Mouse (Mus musculus): Measurements from ENCODE around the gene Ddx1. TPM values are rescaled to one million over a fixed set of nuclear protein-coding genes. Genes with fewer than 3 reads are reported as not detected.
A peak's percentile ranks its signal among the peaks of the same experiment; 100 is the strongest.

Ddx1 gene
- total RNA-seq (2017): 212 and 221 TPM in 2 replicates

GRCm38 (mm10) chr12:13248691-13249572, at the start of gene Ddx1:
Ddx1 (minus strand) TSS chr12:13249213.
- ATAC-seq (replicated peaks; ENCODE audit: low read depth, poor library complexity, severe bottlenecking): peak; percentile 96

- ATAC-seq (replicated peaks; ENCODE audit: low read depth, poor library complexity, severe bottlenecking): no peak
These were observed 44.4 kb upstream of the Ddx1 start for GRCm38 (mm10) chr12:13293421-13293881.

- ATAC-seq (replicated peaks; ENCODE audit: low read depth, poor library complexity, severe bottlenecking): no peak
These were observed 42.4 kb upstream of the Ddx1 start for GRCm38 (mm10) chr12:13291453-13291852.

GRCm38 (mm10) chr12:13269570-13270390, 20.8 kb upstream of the Ddx1 start:
- no peak for ATAC-seq (replicated peaks; ENCODE audit: low read depth, poor library complexity, severe bottlenecking)

- peak; percentile 98 for ATAC-seq (replicated peaks; ENCODE audit: low read depth, poor library complexity, severe bottlenecking)
These were observed 19.9 kb upstream of the Ddx1 start, which contains the start of gene Nbas for GRCm38 (mm10) chr12:13268826-13269449. Nbas (plus strand) TSS chr12:13269133.

GRCm38 (mm10) chr12:13268412-13268811, 19.4 kb upstream of the Ddx1 start:
- no peak for ATAC-seq (replicated peaks; ENCODE audit: low read depth, poor library complexity, severe bottlenecking)

- ATAC-seq (replicated peaks; ENCODE audit: low read depth, poor library complexity, severe bottlenecking): no peak
These were observed 6.7 kb upstream of the Ddx1 start for GRCm38 (mm10) chr12:13255701-13256100.

GRCm38 (mm10) chr12:13255068-13255467, 6.1 kb upstream of the Ddx1 start:
- ATAC-seq (replicated peaks; ENCODE audit: low read depth, poor library complexity, severe bottlenecking): no peak

- no peak for ATAC-seq (replicated peaks; ENCODE audit: low read depth, poor library complexity, severe bottlenecking)
These were observed 533 bp upstream of the Ddx1 start for GRCm38 (mm10) chr12:13249573-13249919.

GRCm38 (mm10) chr12:13242453-13242852, 6.6 kb downstream of the Ddx1 start:
- no peak for ATAC-seq (replicated peaks; ENCODE audit: low read depth, poor library complexity, severe bottlenecking)

GRCm38 (mm10) chr12:13218101-13218514, 30.9 kb downstream of the Ddx1 start:
- no peak for ATAC-seq (replicated peaks; ENCODE audit: low read depth, poor library complexity, severe bottlenecking)

- ATAC-seq (replicated peaks; ENCODE audit: low read depth, poor library complexity, severe bottlenecking): no peak
These were observed 31.4 kb downstream of the Ddx1 start for GRCm38 (mm10) chr12:13217568-13217967.

- ATAC-seq (replicated peaks; ENCODE audit: low read depth, poor library complexity, severe bottlenecking): no peak
These were observed 32.4 kb downstream of the Ddx1 start for GRCm38 (mm10) chr12:13216501-13217103.

- ATAC-seq (replicated peaks; ENCODE audit: low read depth, poor library complexity, severe bottlenecking): peak; percentile 99
These were observed 34.4 kb downstream of the Ddx1 start for GRCm38 (mm10) chr12:13214345-13215278.

- peak; percentile 79 for ATAC-seq (replicated peaks; ENCODE audit: low read depth, poor library complexity, severe bottlenecking)
These were observed 37.1 kb downstream of the Ddx1 start for GRCm38 (mm10) chr12:13211746-13212482.

GRCm38 (mm10) chr12:13209692-13210377, 39.2 kb downstream of the Ddx1 start:
- no peak for ATAC-seq (replicated peaks; ENCODE audit: low read depth, poor library complexity, severe bottlenecking)

- no peak for ATAC-seq (replicated peaks; ENCODE audit: low read depth, poor library complexity, severe bottlenecking)
These were observed 40.0 kb downstream of the Ddx1 start for GRCm38 (mm10) chr12:13208983-13209451.

GRCm38 (mm10) chr12:13208517-13208916, 40.5 kb downstream of the Ddx1 start:
- ATAC-seq (replicated peaks; ENCODE audit: low read depth, poor library complexity, severe bottlenecking): no peak
